Mouse (Mus musculus) urinary bladder, adult 2 months (tissue): ENCODE data around the gene Dab2. TPM values are rescaled to one million over a fixed set of nuclear protein-coding genes. Genes with fewer than 3 reads are reported as not detected.
A peak's percentile ranks its signal among the peaks of the same experiment; 100 is the strongest.

Experiments used
- DNase-seq: peaks from one replicate; pipeline ENCODE4 v3.0.0; 2022; ENCODE audit warnings: low spot score
- polyA plus RNA-seq: library from polyadenylated mRNA; depleted of rRNA; stranded (reverse); fragments of >200 nt; gene quantifications from 2 replicates; pipeline ENCODE4 v1.2.3, GENCODE M21; 2012

Gene Dab2
- polyA plus RNA-seq, 1 experiment, result 99.9 TPM

- no peak for DNase-seq
These were observed 25.9 kb downstream of the Dab2 start for GRCm38 (mm10) chr15:6325443-6325842.

GRCm38 (mm10) chr15:6326011-6326410 lies 26.4 kb downstream of the Dab2 start:
- no peak for DNase-seq

- no peak for DNase-seq
These were observed 31.8 kb downstream of the Dab2 start for GRCm38 (mm10) chr15:6331380-6331779.

GRCm38 (mm10) chr15:6334664-6335206 lies 35.1 kb downstream of the Dab2 start:
- no peak for DNase-seq

- DNase-seq, result no peak
These were observed 40.2 kb downstream of the Dab2 start for GRCm38 (mm10) chr15:6339767-6340166.

GRCm38 (mm10) chr15:6340347-6340746 lies 40.8 kb downstream of the Dab2 start:
- DNase-seq, result no peak

- DNase-seq, result no peak
These were observed 41.8 kb downstream of the Dab2 start for GRCm38 (mm10) chr15:6341427-6341826.

GRCm38 (mm10) chr15:6353901-6354300 lies 54.3 kb downstream of the Dab2 start:
- DNase-seq, result no peak

GRCm38 (mm10) chr15:6359859-6360258 lies 60.3 kb downstream of the Dab2 start:
- DNase-seq, result no peak

GRCm38 (mm10) chr15:6369974-6370373 lies 70.4 kb downstream of the Dab2 start:
- DNase-seq, result no peak

- DNase-seq, result no peak
These were observed 71.9 kb downstream of the Dab2 start for GRCm38 (mm10) chr15:6371486-6371885.

- DNase-seq, result no peak
These were observed 75.4 kb downstream of the Dab2 start for GRCm38 (mm10) chr15:6375016-6375415.

GRCm38 (mm10) chr15:6376001-6376400 lies 76.4 kb downstream of the Dab2 start:
- DNase-seq, result no peak

- no peak for DNase-seq
These were observed 77.2 kb downstream of the Dab2 start for GRCm38 (mm10) chr15:6376785-6377184.

GRCm38 (mm10) chr15:6384027-6384426 lies 84.4 kb downstream of the Dab2 start:
- DNase-seq, result no peak

GRCm38 (mm10) chr15:6385241-6385640 lies 85.7 kb downstream of the Dab2 start:
- no peak for DNase-seq

GRCm38 (mm10) chr15:6386159-6386951 lies 86.8 kb downstream of the Dab2 start:
- DNase-seq, result peak; percentile 59

- no peak for DNase-seq
These were observed 87.6 kb downstream of the Dab2 start for GRCm38 (mm10) chr15:6386961-6387728.

- DNase-seq, result no peak
These were observed 88.1 kb downstream of the Dab2 start for GRCm38 (mm10) chr15:6387729-6388070.

GRCm38 (mm10) chr15:6388146-6388545 lies 88.6 kb downstream of the Dab2 start:
- DNase-seq, result no peak

GRCm38 (mm10) chr15:6388631-6389030 lies 89.0 kb downstream of the Dab2 start:
- no peak for DNase-seq

GRCm38 (mm10) chr15:6390106-6390505 lies 90.5 kb downstream of the Dab2 start:
- DNase-seq, result no peak

- no peak for DNase-seq
These were observed 91.1 kb downstream of the Dab2 start for GRCm38 (mm10) chr15:6390657-6391056.
